Mouse (Mus musculus) heart, postnatal 14 days (tissue): ENCODE data around the gene Arnt2. TPM values are rescaled to one million over a fixed set of nuclear protein-coding genes. Genes with fewer than 3 reads are reported as not detected.

ENCODE experiments used
- DNase-seq, 2 experiments: peaks; one replicate each; pipeline ENCODE4 v3.0.0; 2021 to 2022
- intact Hi-C: fragments of 180-260 bp; cut with DNase I; formaldehyde crosslinking; loops from one replicate; pipeline ENCODE4 v1.15.1; 2025
- total RNA-seq, 2 experiments: library from RNA; stranded (reverse); gene quantifications; 2 replicates each; pipeline ENCODE4 v1.2.3; 2021

The Arnt2 gene
- total RNA-seq, 2 experiments from 2014 or later, result 0.41 to 0.63 TPM

GRCm38 (mm10) chr7:84254311-84254710, 155.7 kb downstream of the Arnt2 start:
- no peak for DNase-seq
- intact Hi-C loops, result no loop called here

GRCm38 (mm10) chr7:84251667-84252066, 158.3 kb downstream of the Arnt2 start:
- intact Hi-C loops, result no loop called here
- DNase-seq, result no peak

- intact Hi-C loops, result no loop called here
- no peak for DNase-seq
These were observed 159.2 kb downstream of the Arnt2 start for GRCm38 (mm10) chr7:84250736-84251135.

- intact Hi-C loops, result loop anchor here (5.0 kb wide), 1 partner anchor 78 kb away; no protein-coding TSS in a partner anchor
- no peak for DNase-seq
These were observed 160.0 kb downstream of the Arnt2 start for GRCm38 (mm10) chr7:84249951-84250350.

DNA sequence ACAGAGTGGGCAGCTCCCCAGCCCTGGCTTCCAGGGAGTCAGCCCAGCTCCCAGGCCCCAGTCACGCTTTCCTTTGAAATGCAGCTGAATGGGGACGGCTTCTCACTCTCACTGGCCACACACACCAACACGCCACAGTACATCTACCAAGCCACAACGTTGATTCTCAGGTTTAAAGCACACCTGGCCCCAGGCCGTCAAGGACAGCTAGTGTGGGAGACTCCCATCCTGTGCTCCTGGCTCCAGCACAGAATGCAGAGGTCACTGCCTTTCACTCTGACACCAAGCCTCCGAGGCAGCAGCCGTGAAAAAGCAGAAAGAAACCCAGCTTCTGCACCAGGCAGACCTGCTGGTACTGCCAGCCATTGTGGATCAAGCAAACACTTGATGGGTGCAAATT, 160.6 kb downstream of the Arnt2 start:
- intact Hi-C loops, result loop anchor here (5.0 kb wide), 1 partner anchor 77 kb away; no protein-coding TSS in a partner anchor
- no peak for DNase-seq

GRCm38 (mm10) chr7:84247960-84248665, 161.9 kb downstream of the Arnt2 start:
- intact Hi-C loops, result loop anchor here (5.0 kb wide), 1 partner anchor 76 kb away; no protein-coding TSS in a partner anchor
- no peak for DNase-seq

- no peak for DNase-seq
- intact Hi-C loops, result loop anchor here (5.0 kb wide), 1 partner anchor 75 kb away; no protein-coding TSS in a partner anchor
These were observed 163.1 kb downstream of the Arnt2 start for GRCm38 (mm10) chr7:84246878-84247277.

- DNase-seq, result no peak
- intact Hi-C loops, result loop anchor here (5.0 kb wide), 1 partner anchor 74 kb away; no protein-coding TSS in a partner anchor
These were observed 163.9 kb downstream of the Arnt2 start for GRCm38 (mm10) chr7:84246093-84246492.

DNA sequence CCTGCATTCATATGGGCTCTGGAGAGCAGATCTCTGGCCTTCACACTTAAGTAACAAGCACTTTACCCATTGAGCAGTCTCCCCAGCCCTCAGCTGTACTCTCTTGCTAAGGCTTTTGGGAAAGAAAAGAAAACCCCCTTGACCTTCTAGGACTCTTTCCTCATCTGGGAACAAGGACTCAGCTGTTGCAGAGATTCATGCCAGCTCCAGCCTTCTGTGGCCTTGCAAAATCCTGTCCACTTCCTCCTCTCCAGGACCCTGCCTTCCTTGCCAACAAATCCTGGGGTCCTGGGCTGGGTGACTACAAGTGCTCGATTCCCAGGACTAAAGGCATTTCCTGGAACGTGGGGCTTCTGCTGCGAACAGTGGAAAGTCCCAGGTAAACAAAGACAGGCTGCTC, 169.6 kb downstream of the Arnt2 start:
- DNase-seq, result no peak
- intact Hi-C loops, result no loop called here

DNA sequence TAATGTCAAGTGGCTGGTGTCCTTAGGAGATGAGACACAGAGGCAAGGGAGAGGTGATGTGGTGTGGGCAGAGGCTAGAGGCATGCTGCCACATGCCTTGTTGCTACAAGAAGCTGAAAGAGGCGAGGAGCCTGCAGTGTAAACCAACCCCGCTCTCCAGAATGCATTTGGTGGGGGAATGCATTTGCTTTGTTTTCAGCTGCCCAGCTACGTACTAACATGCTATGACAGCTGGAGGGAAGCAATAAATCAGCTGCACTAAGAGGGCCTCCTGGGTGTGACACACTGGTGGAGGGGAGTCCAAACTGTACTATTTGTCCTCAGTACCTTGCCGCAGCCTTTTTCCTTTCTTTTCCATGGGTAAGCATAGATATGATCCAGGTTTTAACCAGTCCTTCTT, 172.3 kb downstream of the Arnt2 start:
- no peak for DNase-seq
- intact Hi-C loops, result no loop called here

- no peak for DNase-seq
- intact Hi-C loops, result no loop called here
These were observed 178.6 kb downstream of the Arnt2 start for GRCm38 (mm10) chr7:84231396-84231795.

DNA sequence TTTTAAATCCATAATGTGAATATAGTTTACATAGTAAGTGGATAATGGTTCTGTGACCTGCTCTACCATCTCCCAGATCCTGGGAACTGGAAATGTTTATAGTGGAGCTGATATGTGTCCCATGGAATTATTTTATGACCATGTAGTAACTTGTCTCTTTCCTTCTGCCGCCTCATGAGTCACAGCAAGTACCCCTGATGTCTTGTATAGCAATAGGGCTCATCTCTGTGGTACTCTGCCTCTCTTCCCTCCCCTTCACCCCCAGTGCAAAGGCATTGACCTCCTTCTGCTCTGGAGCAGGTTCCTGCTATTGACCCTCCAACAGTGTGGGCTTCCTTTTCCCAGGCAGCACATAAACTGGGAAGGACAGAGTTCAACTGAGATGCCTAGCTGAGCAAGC, 182.3 kb downstream of the Arnt2 start:
- intact Hi-C loops, result no loop called here
- DNase-seq, result no peak

GRCm38 (mm10) chr7:84226909-84227308, 183.1 kb downstream of the Arnt2 start:
- intact Hi-C loops, result no loop called here
- no peak for DNase-seq

- intact Hi-C loops, result no loop called here
- no peak for DNase-seq
These were observed 197.9 kb downstream of the Arnt2 start for GRCm38 (mm10) chr7:84212112-84212511.

GRCm38 (mm10) chr7:84210585-84211291, 199.2 kb downstream of the Arnt2 start:
- DNase-seq, result no peak
- intact Hi-C loops, result no loop called here

DNA sequence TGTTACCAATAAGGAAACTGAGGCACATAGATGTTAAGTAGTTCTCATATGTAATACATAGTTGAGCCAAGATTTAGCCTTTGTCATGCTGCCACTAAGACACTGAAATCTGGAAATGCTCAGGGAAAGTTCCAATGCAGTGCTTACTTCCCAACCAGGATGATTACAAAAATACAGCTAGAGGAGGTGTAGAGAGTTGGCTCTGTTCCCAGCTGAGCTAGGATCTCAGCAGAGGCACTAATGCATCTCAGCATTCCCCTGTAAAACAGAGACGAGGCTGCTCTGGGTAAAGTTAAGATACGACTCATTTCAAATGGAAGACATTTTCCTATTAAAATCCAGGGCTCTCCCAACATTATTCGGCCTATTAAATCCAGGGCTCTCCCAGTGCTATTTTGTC, 206.0 kb downstream of the Arnt2 start:
- no peak for DNase-seq
- intact Hi-C loops, result no loop called here

DNA sequence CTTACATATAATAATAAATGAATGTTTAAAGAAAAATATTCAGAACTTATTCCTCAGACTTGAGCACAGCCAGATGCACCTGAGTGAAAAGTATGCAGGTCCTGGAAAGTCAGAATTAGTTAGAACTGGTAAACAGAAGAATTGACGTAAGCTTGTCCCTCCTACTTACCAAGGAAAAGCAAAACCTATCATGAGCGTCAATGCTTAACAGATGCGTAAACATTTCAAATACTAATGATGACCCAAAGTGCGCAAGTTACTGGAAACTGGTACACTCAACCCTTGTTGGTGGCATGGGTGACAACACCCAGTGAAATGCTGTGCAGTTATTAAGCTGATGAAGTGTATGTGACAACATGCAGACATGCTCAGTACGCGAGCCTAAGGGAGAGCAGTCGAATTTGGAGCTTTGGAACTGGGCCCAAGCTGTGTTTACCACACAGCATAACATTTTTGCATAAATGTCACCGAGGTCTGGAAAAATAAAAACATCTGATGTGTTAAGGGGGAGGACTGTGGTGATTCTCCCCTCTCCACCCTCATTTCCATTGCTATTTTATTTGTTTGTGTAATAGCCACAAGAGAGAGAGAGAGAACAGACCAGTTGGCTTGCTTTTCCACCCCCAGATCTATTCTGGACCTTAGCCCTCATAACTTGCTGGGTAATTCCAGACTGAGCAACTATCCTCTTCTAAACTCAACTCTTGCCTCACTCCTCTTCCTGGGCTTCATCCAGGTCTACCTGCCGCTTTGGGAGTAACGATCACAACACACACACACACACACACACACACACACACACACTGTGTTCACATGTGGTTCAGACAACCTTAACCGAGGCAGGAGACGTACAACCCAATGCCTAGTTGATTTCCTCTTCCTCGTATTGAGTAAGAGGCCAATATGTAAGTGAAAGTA, 208.6 kb downstream of the Arnt2 start:
- intact Hi-C loops, result no loop called here

DNA sequence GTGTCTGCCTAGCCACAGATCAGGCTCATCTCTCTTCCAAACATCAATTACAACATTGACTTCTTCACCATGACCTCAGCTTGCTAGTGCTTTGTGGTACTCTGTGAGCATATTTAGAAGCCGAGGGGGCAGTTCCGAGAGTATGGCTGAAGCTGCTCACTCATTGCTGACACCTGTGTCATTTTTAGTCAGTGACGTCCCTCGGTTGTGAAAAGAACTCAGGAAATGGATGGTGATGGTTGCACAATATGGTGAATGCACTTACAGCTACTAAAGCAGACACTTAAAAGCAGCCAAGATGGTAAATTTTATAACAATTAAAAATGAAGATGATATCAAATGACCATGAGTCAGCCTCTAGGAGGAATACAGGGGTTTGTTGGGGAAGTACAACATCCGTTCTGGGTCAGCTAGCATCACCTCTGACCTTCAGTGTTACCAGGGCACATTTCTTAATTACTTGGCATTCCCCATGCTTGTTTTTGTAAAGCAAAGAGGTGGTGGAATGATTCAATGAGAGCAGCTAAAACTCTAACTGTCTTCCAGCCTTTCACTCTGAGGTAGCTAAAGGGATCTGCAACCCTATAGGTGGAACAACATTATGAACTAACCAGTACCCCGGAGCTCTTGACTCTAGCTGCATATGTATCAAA, 212.6 kb downstream of the Arnt2 start:
- intact Hi-C loops, result no loop called here

More for the DNA sequence above, 208.6 kb downstream of the Arnt2 start:
- no peak for DNase-seq

More for the DNA sequence above, 212.6 kb downstream of the Arnt2 start:
- no peak for DNase-seq
